Mouse (Mus musculus): ENCODE measurements at regions not wholly inside any gene's neighbourhood (a gene's known extent, or its start where the extent isn't known, plus 50 kb on each side); places are given as distances from the start of the nearest gene placed in this dataset.

GRCm38 (mm10) chr13:111309848-111310692 lies 55.3 kb downstream of the Actbl2 start:
- TF ChIP-seq MAFK (IDR thresholded peaks at IDR 0.05; ENCODE audit: insufficient read depth, low read depth, low read length) (no peak), ZNF384 (IDR thresholded peaks at IDR 0.05; ENCODE audit: low read depth, low read length) (no peak)
